Mouse (Mus musculus): Measurements from ENCODE around the gene Gata5. TPM values are rescaled to one million over a fixed set of nuclear protein-coding genes. Genes with fewer than 3 reads are reported as not detected.

Gata5 gene
- polyA plus RNA-seq, 2 experiments: 0.22 to 0.27 TPM

DNA sequence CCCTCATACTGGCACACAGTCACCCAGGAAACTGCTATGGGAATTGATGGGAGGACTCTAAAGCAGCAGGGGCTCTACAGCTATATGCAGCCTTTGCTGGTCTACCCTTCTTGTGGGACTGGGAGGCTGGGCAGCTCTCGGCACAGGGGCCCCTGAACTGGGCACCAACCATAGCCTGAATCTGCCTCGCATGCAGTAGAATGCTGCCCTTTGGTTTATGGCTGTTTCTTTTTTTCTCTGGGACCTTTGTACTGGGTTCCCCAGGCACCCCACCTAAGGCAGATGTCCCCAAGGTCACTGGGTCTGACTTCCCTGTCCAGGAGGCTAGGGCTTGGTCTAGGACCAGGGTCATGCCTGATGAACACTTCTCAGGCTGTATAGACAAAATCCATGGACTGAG is 20.2 kb downstream of the Gata5 start:
- no peaks in the 10 kb centered on the region for H3K9me3 ChIP-seq (ENCODE audit: control insufficient read depth, low read length)
- TF ChIP-seq EP300 (IDR thresholded peaks at IDR 0.05; ENCODE audit: low read depth): no peak
- TF ChIP-seq CTCF (IDR thresholded peaks at IDR 0.05; ENCODE audit: low read depth): no peak
- no peak overlapping the region for H3K9ac ChIP-seq (replicated peaks)
- no peak overlapping the region for H3K4me2 ChIP-seq (ENCODE audit: low read depth)
- H3K4me1 ChIP-seq (replicated peaks; ENCODE audit: control insufficient read depth in 2 of 2, insufficient read depth in 2 of 2, low read length in 1 of 2): no peaks in the 10 kb centered on the region
- H3K36me3 ChIP-seq (replicated peaks; ENCODE audit: control insufficient read depth, insufficient read depth, low read depth): no peaks in the 10 kb centered on the region
- H3K27ac ChIP-seq: no peak overlapping the region
- no peak for DNase-seq (ENCODE audit: low read depth in 3 of 3, low spot score in 3 of 3)
- no peaks in the 10 kb centered on the region for H3K27me3 ChIP-seq (ENCODE audit: control insufficient read depth, insufficient read depth, low read length)
- WGBS (ENCODE audit: insufficient replicate concordance): 55% methylated on average over 2 of the region's 2 CpGs
- ATAC-seq (ENCODE audit: insufficient read depth): no peak
- H3K4me3 ChIP-seq (ENCODE audit: insufficient read depth in 1 of 2, low read depth in 2 of 2, low read length in 2 of 2): no peak overlapping the region

DNA sequence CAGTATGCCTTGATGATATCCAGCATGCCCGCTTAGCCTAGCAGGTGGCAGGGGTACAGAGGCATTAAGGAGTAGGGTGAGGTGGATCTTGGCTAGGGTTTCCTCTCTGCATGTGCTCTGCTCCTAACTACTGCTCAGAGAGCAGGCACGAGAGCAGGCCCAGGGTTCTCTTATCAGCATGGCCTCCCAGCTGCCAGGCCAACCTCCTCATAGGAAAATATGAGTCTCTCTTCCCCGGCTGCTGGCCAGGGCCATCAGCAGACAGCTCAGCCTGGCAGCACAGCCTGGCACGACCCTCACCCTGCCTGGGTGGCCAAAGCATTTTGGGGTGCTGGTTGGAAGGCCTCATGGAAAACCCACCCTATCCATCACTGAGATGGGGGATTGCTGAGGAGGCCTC is 23.4 kb downstream of the Gata5 start:
- WGBS (ENCODE audit: insufficient replicate concordance): 48% methylated on average over 4 of the region's 4 CpGs

DNA sequence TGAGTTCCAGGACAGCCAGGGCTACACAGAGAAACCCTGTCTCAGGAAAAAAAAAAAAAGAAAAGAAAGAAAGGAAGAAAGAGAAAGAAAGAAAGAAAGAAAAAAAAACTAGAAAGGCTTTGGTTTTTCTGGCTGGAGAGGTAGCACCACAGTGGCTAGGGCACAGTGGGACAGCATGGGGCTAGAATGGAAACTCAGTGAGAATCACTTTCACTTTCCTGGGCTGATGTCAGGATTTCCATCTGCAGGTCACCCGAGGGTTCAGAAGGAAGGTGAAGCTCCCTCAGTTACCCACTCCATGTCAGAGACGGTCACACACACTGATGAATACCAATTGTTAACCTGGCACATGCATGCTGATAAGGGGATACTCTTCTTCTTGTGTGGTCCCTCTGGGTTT is 26.8 kb downstream of the Gata5 start:
- H3K9ac ChIP-seq (replicated peaks): no peak overlapping the region
- no peaks in the 10 kb centered on the region for H3K4me1 ChIP-seq (replicated peaks; ENCODE audit: control insufficient read depth in 2 of 2, insufficient read depth in 2 of 2, low read length in 1 of 2)
- DNase-seq (ENCODE audit: low read depth in 3 of 3, low spot score in 3 of 3) (no peak), ATAC-seq (ENCODE audit: insufficient read depth) (no peak)
- H3K36me3 ChIP-seq (replicated peaks; ENCODE audit: control insufficient read depth, insufficient read depth, low read depth): no peaks in the 10 kb centered on the region
- H3K4me3 ChIP-seq (ENCODE audit: insufficient read depth in 1 of 2, low read depth in 2 of 2, low read length in 2 of 2): no peak overlapping the region
- no peak for TF ChIP-seq EP300 (IDR thresholded peaks at IDR 0.05; ENCODE audit: low read depth)
- TF ChIP-seq CTCF (IDR thresholded peaks at IDR 0.05; ENCODE audit: low read depth): no peak
- H3K4me2 ChIP-seq (ENCODE audit: low read depth): no peak overlapping the region
- no peaks in the 10 kb centered on the region for H3K27me3 ChIP-seq (ENCODE audit: control insufficient read depth, insufficient read depth, low read length)
- 30% methylated on average over 2 of the region's 2 CpGs for WGBS (ENCODE audit: insufficient replicate concordance)
- no peak overlapping the region for H3K27ac ChIP-seq
- H3K9me3 ChIP-seq (ENCODE audit: control insufficient read depth, low read length): no peaks in the 10 kb centered on the region

More for the DNA sequence above, 23.4 kb downstream of the Gata5 start:
- DNase-seq (ENCODE audit: low read depth in 3 of 3, low spot score in 3 of 3) (no peak), ATAC-seq (ENCODE audit: insufficient read depth) (no peak)
- TF ChIP-seq EP300 (IDR thresholded peaks at IDR 0.05; ENCODE audit: low read depth) (no peak), CTCF (IDR thresholded peaks at IDR 0.05; ENCODE audit: low read depth) (no peak)
- H3K27me3 ChIP-seq (ENCODE audit: control insufficient read depth, insufficient read depth, low read length): no peaks in the 10 kb centered on the region
- no peak overlapping the region for H3K4me2 ChIP-seq (ENCODE audit: low read depth)
- H3K4me3 ChIP-seq (ENCODE audit: insufficient read depth in 1 of 2, low read depth in 2 of 2, low read length in 2 of 2): no peak overlapping the region
- no peak overlapping the region for H3K27ac ChIP-seq
- H3K36me3 ChIP-seq (replicated peaks; ENCODE audit: control insufficient read depth, insufficient read depth, low read depth): no peaks in the 10 kb centered on the region
- no peaks in the 10 kb centered on the region for H3K4me1 ChIP-seq (replicated peaks; ENCODE audit: control insufficient read depth in 2 of 2, insufficient read depth in 2 of 2, low read length in 1 of 2)
- H3K9ac ChIP-seq (replicated peaks): no peak overlapping the region
- H3K9me3 ChIP-seq (ENCODE audit: control insufficient read depth, low read length): no peaks in the 10 kb centered on the region

DNA sequence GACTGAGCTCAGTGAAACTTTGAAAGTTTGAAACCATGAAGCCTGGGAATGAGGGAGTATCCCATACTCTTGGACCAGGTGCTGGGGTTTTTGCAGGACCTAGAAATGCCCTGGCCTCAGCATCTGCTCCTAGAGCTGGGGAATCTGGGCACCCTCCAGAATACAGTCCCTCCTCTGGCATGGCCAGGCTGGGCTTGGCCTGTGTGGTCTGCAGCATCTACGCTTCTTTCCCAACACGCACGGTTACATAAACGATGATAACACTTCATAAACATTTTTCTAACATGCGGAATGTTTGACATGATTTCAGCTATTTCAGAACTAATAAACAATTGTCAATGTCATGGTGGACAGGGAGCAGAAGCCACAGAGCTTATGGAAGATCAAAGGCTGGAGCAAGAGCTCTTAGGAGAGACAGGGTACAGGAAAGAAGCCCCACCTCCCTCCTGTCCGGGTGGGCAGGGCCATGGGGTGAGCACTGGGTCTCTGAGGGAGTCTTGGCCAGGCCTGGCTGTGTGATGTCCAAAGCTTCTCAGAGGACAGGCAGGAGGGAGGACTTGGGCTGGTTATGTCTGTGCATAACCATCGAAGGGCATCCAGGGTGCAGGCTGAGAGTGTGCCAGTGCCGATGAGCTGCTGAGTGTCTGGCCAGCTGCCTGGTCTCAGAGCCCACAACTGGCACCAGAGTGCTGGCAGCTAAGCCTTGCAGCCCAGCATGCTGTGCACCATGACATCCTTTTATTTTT is 27.9 kb downstream of the Gata5 start:
- Histone ChIP-seq H3K4me3 (ENCODE audit: insufficient read depth in 1 of 2, low read depth in 2 of 2, low read length in 2 of 2) (no peak overlapping the region), H3K27me3 (ENCODE audit: control insufficient read depth, insufficient read depth, low read length) (no peaks in the 10 kb centered on the region), H3K36me3 (replicated peaks; ENCODE audit: control insufficient read depth, insufficient read depth, low read depth) (no peaks in the 10 kb centered on the region), H3K9me3 (ENCODE audit: control insufficient read depth, low read length) (no peaks in the 10 kb centered on the region), H3K4me1 (replicated peaks; ENCODE audit: control insufficient read depth in 2 of 2, insufficient read depth in 2 of 2, low read length in 1 of 2) (no peaks in the 10 kb centered on the region), H3K27ac (no peak overlapping the region), H3K9ac (replicated peaks) (no peak overlapping the region), H3K4me2 (ENCODE audit: low read depth) (no peak overlapping the region)
- TF ChIP-seq CTCF (IDR thresholded peaks at IDR 0.05; ENCODE audit: low read depth) (no peak), EP300 (IDR thresholded peaks at IDR 0.05; ENCODE audit: low read depth) (no peak)
- ATAC-seq (ENCODE audit: insufficient read depth) (no peak), DNase-seq (ENCODE audit: low read depth in 3 of 3, low spot score in 3 of 3) (no peak)
- 70% methylated on average over 8 of the region's 8 CpGs for WGBS (ENCODE audit: insufficient replicate concordance)

DNA sequence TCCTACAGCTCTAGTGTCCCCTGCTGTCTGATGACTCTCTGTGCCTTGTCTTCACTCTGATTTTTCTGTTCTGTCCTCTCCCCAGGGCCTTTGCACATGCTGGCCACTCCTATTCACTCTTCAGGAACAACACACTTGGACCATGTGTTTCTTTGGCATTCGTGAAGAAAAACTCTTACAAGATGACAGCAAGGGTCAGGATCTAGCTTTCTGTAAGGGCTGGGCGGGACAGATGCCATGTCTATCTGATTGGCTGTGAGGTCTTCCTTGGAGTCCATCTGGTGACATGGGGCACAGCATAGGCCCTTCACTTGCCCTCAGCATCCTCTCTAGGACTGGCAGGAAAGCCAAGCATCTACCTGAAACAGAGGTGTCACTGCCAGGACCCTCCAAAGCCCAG is 28.5 kb downstream of the Gata5 start:
- Histone ChIP-seq H3K9ac (replicated peaks) (no peak overlapping the region), H3K36me3 (replicated peaks; ENCODE audit: control insufficient read depth, insufficient read depth, low read depth) (no peaks in the 10 kb centered on the region), H3K9me3 (ENCODE audit: control insufficient read depth, low read length) (no peaks in the 10 kb centered on the region), H3K4me3 (ENCODE audit: insufficient read depth in 1 of 2, low read depth in 2 of 2, low read length in 2 of 2) (no peak overlapping the region), H3K27ac (no peak overlapping the region), H3K4me2 (ENCODE audit: low read depth) (no peak overlapping the region), H3K4me1 (replicated peaks; ENCODE audit: control insufficient read depth in 2 of 2, insufficient read depth in 2 of 2, low read length in 1 of 2) (0 out of 4 replicates have a peak, but pooled peaks cover 0 to 2% of the 10 kb centered on the region in 2 experiments), H3K27me3 (ENCODE audit: control insufficient read depth, insufficient read depth, low read length) (no peaks in the 10 kb centered on the region)
- WGBS (ENCODE audit: insufficient replicate concordance): 41% methylated on average over 2 of the region's 2 CpGs
- TF ChIP-seq CTCF (IDR thresholded peaks at IDR 0.05; ENCODE audit: low read depth) (no peak), EP300 (IDR thresholded peaks at IDR 0.05; ENCODE audit: low read depth) (no peak)
- DNase-seq (ENCODE audit: low read depth in 3 of 3, low spot score in 3 of 3) (no peak), ATAC-seq (ENCODE audit: insufficient read depth) (no peak)
